Mouse (Mus musculus) limb, embryonic 14.5 days (tissue): Measurements from ENCODE around the gene Maml3. TPM values are rescaled to one million over a fixed set of nuclear protein-coding genes. Genes with fewer than 3 reads are reported as not detected.
A peak's percentile ranks its signal among the peaks of the same experiment; 100 is the strongest.

Source experiments
- ATAC-seq: fragments of 200-750 bp; cut with Nextera tagmentation; 2 replicates; pipeline ENCODE4 v1.8.0; 2017; ENCODE audit warnings: low read depth, moderate number of reproducible peaks, moderate TSS enrichment; ENCODE audit not compliant: low FRiP score
- DNase-seq: peaks from one replicate; pipeline ENCODE4 v3.0.0-alpha.2; 2015; ENCODE audit warnings: low spot score
- H3K27ac ChIP-seq: fragments of 300-500 bp; sonication (generic); replicated peaks from 2 replicates; pipeline ENCODE4 v1.5.1; 2014; ENCODE audit warnings: low read depth, mild to moderate bottlenecking, low read length, moderate library complexity, mixed read lengths
- H3K27me3 ChIP-seq: fragments of 300-500 bp; sonication (generic); 2 replicates; pipeline ENCODE4 v1.6.1; 2014; ENCODE audit warnings: low read length, mixed read lengths; ENCODE audit not compliant: control insufficient read depth, insufficient read depth
- H3K36me3 ChIP-seq: fragments of 300-500 bp; sonication (generic); 2 replicates; pipeline ENCODE4 v1.6.1; 2014; ENCODE audit warnings: mild to moderate bottlenecking, low read length, moderate library complexity, mixed read lengths; ENCODE audit not compliant: control insufficient read depth, insufficient read depth
- H3K4me1 ChIP-seq: fragments of 300-500 bp; sonication (generic); 2 replicates; pipeline ENCODE4 v1.6.1; 2014; ENCODE audit warnings: antibody characterized with exemption, low read length, mixed read lengths; ENCODE audit not compliant: control insufficient read depth, insufficient read depth
- H3K4me2 ChIP-seq: fragments of 300-500 bp; sonication (generic); replicated peaks from 2 replicates; pipeline ENCODE4 v1.6.1; 2014; ENCODE audit warnings: low read depth, mild to moderate bottlenecking, low read length, moderate library complexity; ENCODE audit not compliant: severe bottlenecking
- H3K4me3 ChIP-seq: fragments of 300-500 bp; sonication (generic); replicated peaks from 2 replicates; pipeline ENCODE4 v1.5.1; 2014; ENCODE audit warnings: low read length
- H3K9ac ChIP-seq: fragments of 300-500 bp; sonication (generic); 2 replicates; pipeline ENCODE4 v1.6.1; 2014; ENCODE audit warnings: mild to moderate bottlenecking, low read depth, low read length, moderate library complexity; ENCODE audit not compliant: severe bottlenecking
- H3K9me3 ChIP-seq: fragments of 300-500 bp; sonication (generic); 2 replicates; pipeline ENCODE4 v1.6.1; 2016; ENCODE audit warnings: low read length; ENCODE audit not compliant: control insufficient read depth
- POLR2A ChIP-seq: fragments of 200-500 bp; IDR thresholded peaks from 2 replicates; pipeline ENCODE4 v1.8.0; 2012; ENCODE audit warnings: inconsistent platforms, mild to moderate bottlenecking, moderate library complexity, borderline replicate concordance; ENCODE audit not compliant: insufficient read depth, insufficient read length; ENCODE audit errors: extremely low read depth
- WGBS: fragments of 180-500 bp; shearing (Covaris S2); extraction: QIAGEN DNeasy Blood & Tissue Kit; methylation state at CpG from one replicate; pipeline ENCODE4 v1.1.7; 2014; 5-methylcytosine and 5-hydroxymethylcytosine counted together
- polyA plus RNA-seq, 2 experiments: library from polyadenylated mRNA; depleted of rRNA in 1 of 2; stranded (reverse) in 1 of 2; unstranded in 1 of 2; fragments of >200 nt; fragmentation: Nextera tagmentation in 1 of 2; extraction: Ambion mirVana in 1 of 2; gene quantifications; 2 replicates each; pipeline versions ENCODE4 v1.2.1 to v1.2.3; 2012 to 2014

The Maml3 gene
- polyA plus RNA-seq (2012; rRNA removed), result 5.4 and 6.1 TPM in 2 replicates
- 5.6 and 6.7 TPM in 2 replicates for polyA plus RNA-seq (2014; fragmentation: Nextera tagmentation; extraction: Ambion mirVana)

DNA sequence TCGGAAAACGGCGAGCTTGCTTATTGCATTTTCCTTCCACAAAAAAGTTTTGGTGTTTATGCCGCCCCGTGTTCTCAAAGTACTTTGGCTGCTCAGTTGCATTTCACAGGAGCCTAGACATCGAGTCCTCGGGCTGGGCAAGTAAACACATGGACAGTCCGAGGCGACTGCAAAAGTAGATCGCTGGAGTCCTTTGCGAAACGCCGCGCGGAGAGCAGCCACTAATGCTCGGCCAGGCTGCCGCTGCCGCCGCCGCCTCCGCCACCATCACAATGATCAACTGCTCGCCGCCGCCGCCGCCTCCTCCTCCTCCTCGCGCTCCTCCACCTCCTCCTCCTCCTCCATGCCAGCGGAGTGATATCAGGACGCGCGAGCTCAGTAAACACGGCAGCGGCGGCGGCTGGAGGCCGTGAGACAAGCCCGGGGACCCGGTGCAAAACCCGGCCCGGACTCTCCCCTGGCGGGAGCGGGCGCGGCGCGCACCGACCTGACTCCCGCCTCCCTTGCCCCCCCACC lies at the start of gene Maml3:
TSS of gene Maml3 (minus strand) at position 441 of the 516 bp plus-strand sequence.
- Histone ChIP-seq H3K4me1 (no peaks in the 10 kb centered on the region), H3K36me3 (no peaks in the 10 kb centered on the region), H3K27me3 (no peaks in the 10 kb centered on the region), H3K9ac (peak within 1 kb of the TSS; percentile 72), H3K4me3 (peak within 1 kb of the TSS; percentile 63), H3K9me3 (no peaks in the 10 kb centered on the region), H3K4me2 (peak within 1 kb of the TSS; percentile 97), H3K27ac (peak within 1 kb of the TSS; percentile 70; the same call in 1 of the 2 replicates)
- 0% methylated on average over 35 of the region's 49 CpGs for WGBS
- DNase-seq (peak; percentile 90), ATAC-seq (peak; percentile 62)
- TF ChIP-seq POLR2A, result no peak

DNA sequence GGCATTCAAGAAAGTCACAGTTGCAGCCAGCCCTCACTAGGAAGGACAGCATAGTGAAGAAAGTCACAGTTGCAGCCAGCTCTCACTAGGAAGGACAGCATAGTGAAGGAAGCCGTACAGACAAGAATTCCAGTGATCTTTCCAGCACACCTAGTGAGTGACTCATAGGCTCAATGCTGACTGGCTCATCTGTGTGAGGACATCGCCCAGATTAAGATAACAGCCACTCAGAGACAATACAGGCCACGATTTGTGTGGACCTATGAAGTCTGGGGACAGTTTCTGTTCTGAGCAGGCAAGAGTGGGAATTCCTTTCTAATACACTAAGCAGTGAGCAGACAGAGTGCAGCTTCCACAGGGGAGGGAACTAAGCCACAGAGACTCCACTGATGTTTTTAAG lies 46.3 kb upstream of the Maml3 start:
- 65% methylated on average over 3 of the region's 3 CpGs for WGBS
- no peak for ATAC-seq

DNA sequence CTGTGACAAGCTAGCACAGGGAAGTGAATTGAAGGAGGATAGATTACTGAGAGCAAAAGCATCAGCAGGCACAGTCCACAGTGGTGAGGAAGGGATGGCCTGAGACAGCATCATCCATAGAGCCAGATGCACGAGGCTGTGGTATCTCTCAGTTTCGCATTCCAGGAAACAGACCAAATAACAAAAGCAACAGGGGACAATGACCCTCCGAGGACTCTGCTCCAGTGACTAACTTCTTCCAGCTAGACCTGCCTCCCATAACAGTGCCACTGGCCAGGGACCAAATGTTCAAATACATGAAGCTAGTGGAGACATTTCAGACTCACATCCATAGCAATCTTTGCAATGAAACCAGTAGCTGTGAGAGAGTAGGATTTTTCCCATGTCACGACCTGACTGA lies 43.4 kb upstream of the Maml3 start:
- DNase-seq, result no peak
- Histone ChIP-seq H3K27me3 (no peaks in the 10 kb centered on the region), H3K4me1 (no peaks in the 10 kb centered on the region), H3K4me3 (no peak overlapping the region), H3K36me3 (no peaks in the 10 kb centered on the region), H3K4me2 (no peak overlapping the region), H3K27ac (no peak overlapping the region), H3K9me3 (no peaks in the 10 kb centered on the region), H3K9ac (no peak overlapping the region)
- WGBS, result 66% methylated on average over 4 of the region's 4 CpGs
- ATAC-seq, result no peak
- no peak for TF ChIP-seq POLR2A

More for the DNA sequence above, 46.3 kb upstream of the Maml3 start:
- TF ChIP-seq POLR2A, result no peak
- H3K4me2 ChIP-seq, result no peak overlapping the region
- H3K27me3 ChIP-seq, result no peaks in the 10 kb centered on the region
- no peaks in the 10 kb centered on the region for H3K9me3 ChIP-seq
- no peak overlapping the region for H3K9ac ChIP-seq
- H3K4me1 ChIP-seq, result no peaks in the 10 kb centered on the region
- DNase-seq, result no peak
- H3K4me3 ChIP-seq, result no peak overlapping the region
- no peak overlapping the region for H3K27ac ChIP-seq
- no peaks in the 10 kb centered on the region for H3K36me3 ChIP-seq

DNA sequence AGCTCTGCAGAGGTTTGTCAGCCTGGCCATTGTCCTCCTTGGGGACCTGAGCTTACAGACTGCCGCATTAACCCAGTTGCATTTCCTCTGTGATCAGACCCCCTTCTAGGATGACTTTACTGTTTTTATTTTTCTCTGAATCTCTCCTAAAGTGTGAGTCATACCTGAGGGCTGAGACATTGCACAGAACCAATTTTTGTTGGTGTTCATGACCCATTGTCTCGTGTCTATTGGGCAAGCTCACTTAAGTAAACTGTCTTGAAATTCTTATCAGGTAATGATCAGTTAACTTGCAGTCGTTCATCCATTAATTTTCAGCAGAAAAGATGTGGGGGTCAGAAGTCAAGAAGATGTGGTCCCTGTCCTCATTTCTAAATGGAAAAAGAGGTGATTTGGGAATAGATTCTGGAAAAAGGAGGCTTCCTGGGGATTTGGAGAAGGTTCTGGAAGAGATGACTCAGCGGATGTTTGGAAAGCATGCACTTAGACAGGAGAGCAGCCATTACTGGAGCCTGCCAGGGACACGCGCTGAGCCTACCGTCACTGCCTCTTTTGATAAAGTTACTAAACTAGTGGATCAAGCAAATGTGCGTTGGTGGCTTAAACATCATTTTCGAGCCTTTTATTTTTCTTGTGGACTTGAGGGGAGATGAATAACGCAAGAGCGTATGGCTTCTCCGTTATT lies 40.0 kb upstream of the Maml3 start:
- ATAC-seq (no peak), DNase-seq (no peak)
- no peak overlapping the region for H3K4me2 ChIP-seq
- H3K36me3 ChIP-seq, result no peaks in the 10 kb centered on the region
- H3K9me3 ChIP-seq, result no peaks in the 10 kb centered on the region
- no peak for TF ChIP-seq POLR2A
- no peaks in the 10 kb centered on the region for H3K27me3 ChIP-seq
- WGBS, result 92% methylated on average over 12 of the region's 12 CpGs
- no peak overlapping the region for H3K27ac ChIP-seq
- H3K9ac ChIP-seq, result no peak overlapping the region
- H3K4me3 ChIP-seq, result no peak overlapping the region
- no peaks in the 10 kb centered on the region for H3K4me1 ChIP-seq

DNA sequence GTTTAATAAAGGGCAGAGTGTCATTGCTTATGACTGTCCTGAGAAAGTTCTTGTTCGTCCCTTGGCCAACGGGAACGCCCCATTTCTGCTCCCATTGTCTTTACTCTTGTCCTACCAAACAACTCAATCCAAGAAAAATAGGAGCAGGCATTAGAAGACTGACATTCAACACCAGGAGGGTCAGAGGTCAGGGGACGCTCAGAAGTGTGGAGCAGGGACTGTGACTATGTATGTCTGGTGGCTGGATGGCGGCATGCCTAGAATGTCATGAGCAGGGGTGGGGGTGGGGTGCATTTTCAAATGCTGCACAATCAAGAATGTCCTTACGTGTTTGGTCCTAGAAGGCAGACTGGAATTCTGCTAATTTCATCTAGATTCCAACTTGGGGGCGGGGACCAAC lies 38.1 kb upstream of the Maml3 start:
- 86% methylated on average over 7 of the region's 7 CpGs for WGBS
- Histone ChIP-seq H3K4me2 (no peak overlapping the region), H3K9ac (no peak overlapping the region), H3K9me3 (no peaks in the 10 kb centered on the region), H3K4me3 (no peak overlapping the region), H3K36me3 (no peaks in the 10 kb centered on the region), H3K4me1 (no peaks in the 10 kb centered on the region), H3K27me3 (no peaks in the 10 kb centered on the region), H3K27ac (no peak overlapping the region)
- ATAC-seq (no peak), DNase-seq (no peak)
- no peak for TF ChIP-seq POLR2A
